Mouse (Mus musculus): ENCODE data around the gene Tnrc6c. TPM values are rescaled to one million over a fixed set of nuclear protein-coding genes. Genes with fewer than 3 reads are reported as not detected.
A peak's percentile ranks its signal among the peaks of the same experiment; 100 is the strongest.

Tnrc6c gene
- total RNA-seq, 2 experiments from 2014 or later: 15.0 to 19.6 TPM

DNA sequence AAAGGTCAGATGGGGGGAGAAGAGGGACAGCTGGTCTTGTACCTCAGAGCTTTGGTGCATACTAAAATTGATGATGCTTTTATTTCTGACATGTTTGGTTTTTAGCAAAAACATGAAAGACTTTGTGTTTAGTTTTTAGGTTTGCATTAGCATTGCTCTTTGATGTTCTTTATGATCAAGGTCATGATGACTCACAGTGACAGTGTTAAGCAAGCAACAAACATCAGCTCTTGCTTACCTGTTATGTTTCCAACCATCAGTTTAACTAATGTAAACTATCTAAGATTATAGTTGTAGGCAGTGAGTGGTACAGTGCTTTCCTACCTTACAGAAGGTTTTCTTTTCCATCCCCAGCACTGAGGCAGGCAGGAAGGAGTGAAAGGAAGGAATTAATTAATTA lies 12.5 kb downstream of the Tnrc6c start:
- no peak for DNase-seq
- intact Hi-C loops (cut with DNase I): no loop called here

DNA sequence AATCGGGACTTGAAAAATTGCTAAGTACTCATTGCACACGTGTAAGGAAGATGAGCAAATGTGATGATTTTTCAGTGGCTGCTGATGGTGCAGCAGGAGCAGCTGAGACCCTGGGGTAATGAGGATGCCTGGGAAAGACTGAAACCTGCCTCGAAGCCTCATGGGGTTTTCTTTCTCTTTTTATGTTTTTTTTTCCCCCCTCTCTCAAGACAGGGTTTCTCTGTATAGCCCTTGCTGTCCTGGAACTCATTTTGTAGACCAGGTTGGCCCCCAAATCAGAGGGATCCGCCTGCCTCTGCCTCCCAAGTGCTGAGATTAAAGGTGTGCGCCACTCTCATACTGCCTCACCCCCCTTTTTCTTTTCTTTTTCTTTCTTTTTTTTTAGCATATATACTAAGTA lies 13.1 kb downstream of the Tnrc6c start:
- intact Hi-C loops (cut with DNase I): no loop called here
- no peak for DNase-seq

DNA sequence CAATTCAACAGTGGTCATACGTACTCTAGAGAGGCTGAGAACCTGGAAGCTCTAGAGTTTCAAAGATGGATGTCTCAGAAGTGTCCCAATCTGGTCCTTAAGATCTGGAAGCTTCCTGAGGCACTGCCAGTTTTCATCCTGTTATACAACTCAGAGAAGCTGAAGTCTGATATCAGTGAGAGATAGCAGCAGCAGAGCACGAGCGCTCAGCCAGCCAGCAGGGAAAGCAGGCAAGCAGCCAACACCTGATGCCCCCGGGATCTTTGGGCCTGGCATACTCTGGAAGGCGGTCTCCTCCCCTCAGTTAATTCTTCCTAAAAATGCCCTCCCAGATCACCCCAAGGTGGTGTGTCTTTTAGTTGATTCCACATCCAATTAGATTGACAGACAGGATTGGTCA lies 13.7 kb downstream of the Tnrc6c start:
- DNase-seq: no peak
- intact Hi-C loops (cut with DNase I): no loop called here

DNA sequence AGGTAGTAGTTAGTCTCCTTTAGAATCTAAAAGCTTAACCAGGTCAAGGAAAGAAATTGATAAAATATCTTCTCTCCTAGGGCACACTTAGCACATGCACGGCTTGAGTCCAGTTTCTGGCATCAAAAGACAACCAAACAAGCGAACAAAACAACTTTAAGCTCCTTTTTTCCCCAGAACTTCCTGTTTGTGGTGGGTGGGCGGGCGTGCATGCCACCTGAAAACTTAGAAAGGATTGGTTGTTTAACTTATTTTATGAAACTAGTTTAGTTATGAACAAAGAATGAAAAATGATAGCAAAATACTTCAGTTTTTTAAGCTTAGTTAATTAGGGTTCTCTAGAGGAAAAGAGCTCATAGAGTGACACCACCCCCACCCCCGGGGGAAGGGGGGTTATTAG lies 17.5 kb downstream of the Tnrc6c start:
- intact Hi-C loops (cut with DNase I): no loop called here
- DNase-seq: no peak

DNA sequence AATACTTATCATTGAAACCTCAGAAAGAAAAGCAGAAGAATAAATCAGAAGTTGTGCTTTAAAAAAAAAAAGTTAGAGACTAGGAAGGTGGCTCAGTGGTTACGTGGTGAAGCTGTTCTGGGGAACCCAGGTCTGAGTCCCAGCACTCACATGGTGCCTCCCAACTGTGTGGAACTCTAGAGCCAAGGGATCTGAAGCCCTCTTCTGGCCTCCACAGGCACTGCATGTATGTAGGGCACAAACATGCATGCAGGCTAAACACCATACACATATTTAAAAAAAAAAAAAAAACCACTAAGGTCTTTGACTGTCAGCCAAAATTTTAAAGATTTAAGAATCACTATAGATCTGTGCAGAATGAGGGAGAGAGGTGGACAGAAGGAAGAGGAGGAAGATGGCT lies 20.4 kb downstream of the Tnrc6c start:
- intact Hi-C loops (cut with DNase I): no loop called here
- DNase-seq: no peak

DNA sequence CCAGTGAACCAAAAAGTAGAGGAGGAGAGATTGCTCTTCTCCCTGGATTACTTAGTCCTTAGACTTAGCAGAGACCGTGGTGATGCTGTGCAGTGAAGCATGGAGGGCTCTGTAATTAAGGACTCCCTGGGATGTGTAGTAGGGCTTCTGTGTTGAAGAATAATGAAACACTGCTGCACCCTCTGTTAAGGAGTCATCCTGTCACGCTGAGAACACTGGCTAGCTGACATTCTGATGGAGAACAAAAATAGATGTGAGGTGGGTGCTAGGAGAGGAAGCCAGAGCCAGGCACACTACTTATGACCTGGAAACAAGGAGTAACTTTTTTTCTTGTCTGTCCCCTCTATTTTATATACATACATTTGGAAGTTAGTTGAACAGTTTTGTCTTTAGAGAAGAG lies 22.6 kb downstream of the Tnrc6c start:
- no peak for DNase-seq
- intact Hi-C loops (cut with DNase I): loop anchor here (5.0 kb wide), 1 partner anchor 289 kb away; no protein-coding TSS in a partner anchor

DNA sequence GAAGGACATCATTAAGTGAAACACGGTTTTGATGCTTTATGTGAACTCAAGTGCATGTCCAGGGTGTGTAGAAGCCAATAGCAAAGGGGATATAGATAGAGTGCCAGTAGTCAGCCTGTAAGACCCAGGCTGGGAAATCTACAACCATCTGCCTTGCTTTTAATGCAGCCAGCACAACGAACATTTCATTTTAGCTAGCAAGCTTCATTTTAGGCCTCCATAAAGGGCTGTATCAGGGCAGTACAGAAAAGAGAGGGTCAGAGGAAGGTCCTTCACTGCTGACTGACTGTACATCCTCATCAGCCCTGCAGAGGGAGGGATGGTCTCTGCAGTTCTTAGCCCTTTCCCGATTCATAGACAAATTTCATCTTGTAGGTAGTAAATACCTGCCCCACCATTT lies 23.0 kb downstream of the Tnrc6c start:
- DNase-seq: no peak
- intact Hi-C loops (cut with DNase I): loop anchor here (5.0 kb wide), 1 partner anchor 290 kb away; no protein-coding TSS in a partner anchor

DNA sequence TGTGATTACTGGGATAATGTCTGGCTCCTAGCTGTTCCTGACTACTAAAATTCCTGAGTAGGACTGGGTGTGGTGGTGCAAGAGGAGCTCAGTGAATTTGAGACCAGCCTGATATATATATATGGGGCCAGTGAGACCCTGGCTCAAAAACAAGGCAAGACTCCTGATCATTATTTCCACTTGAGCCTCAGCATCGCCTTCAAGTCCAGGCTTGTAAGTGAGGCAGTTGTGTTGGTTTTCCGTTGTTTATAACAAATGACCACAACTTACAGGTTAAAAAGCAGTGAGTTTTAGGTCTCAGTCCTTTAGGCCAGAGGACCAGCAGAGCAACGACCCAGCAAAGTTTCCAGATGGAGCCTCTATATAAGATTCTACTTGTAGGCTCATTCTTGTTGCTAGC lies 23.5 kb downstream of the Tnrc6c start:
- DNase-seq: no peak
- intact Hi-C loops (cut with DNase I): loop anchor here (5.0 kb wide), 1 partner anchor 290 kb away; no protein-coding TSS in a partner anchor

DNA sequence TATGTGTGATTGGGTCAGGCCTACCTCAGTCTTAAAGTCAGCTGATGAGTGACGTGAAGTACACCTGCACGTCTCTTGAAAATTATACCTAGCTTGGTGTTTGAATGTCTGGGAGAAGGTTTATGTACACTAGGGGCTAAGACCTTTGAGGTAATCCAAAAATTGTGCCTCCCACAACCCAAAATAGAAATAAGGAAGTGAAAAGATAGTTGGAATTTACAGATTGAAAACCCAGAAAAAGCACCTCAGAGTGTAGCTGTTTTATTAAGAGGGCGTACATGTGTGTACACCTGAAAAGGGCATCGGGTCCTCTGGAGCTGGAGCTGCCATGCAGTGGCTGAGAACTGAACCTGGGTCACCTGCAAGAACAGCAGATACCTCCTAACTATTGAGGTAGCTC lies 24.1 kb downstream of the Tnrc6c start:
- intact Hi-C loops (cut with DNase I): loop anchor here (5.0 kb wide), 1 partner anchor 291 kb away; no protein-coding TSS in a partner anchor
- no peak for DNase-seq

DNA sequence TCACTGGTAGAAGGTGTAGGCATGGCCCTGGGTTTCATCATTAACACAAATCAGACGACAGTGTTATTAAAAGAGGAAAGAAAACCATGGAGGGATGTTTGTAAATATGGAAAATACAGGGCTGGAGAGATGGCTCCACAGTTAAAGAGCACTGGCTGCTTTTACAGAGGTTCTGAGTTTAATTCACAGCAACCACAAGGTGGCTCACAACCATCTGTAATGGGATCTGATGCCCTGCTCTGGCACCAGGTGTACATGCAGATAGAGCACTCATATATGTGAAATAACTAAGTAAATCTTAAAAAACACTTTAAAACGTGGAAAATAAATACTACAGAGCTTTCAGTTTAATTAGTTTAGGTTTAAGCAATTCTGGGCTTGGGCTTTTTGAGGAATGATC lies 24.7 kb downstream of the Tnrc6c start:
- no peak for DNase-seq
- intact Hi-C loops (cut with DNase I): loop anchor here (5.0 kb wide), 1 partner anchor 291 kb away; no protein-coding TSS in a partner anchor

DNA sequence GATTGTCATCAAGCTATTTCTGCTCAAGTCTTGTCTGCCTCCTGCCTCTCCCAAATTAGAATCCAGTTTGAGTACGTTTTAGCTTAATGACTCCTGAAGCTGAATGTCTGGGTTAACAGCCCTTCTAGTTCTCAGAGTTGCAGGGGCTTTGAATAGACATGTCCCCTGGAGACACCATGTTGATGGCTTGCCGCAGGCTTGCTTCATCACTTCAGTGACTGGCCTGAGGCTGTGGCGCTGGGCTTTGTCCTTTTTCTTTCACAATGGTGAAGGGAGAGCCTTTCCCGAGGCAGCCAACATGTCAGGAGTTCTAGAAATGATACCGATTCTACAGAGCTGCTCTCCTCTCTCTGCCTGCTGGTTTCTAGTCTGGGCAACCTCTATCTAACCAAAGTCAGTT lies 30.6 kb downstream of the Tnrc6c start:
- no peak for DNase-seq
- intact Hi-C loops (cut with DNase I): no loop called here

DNA sequence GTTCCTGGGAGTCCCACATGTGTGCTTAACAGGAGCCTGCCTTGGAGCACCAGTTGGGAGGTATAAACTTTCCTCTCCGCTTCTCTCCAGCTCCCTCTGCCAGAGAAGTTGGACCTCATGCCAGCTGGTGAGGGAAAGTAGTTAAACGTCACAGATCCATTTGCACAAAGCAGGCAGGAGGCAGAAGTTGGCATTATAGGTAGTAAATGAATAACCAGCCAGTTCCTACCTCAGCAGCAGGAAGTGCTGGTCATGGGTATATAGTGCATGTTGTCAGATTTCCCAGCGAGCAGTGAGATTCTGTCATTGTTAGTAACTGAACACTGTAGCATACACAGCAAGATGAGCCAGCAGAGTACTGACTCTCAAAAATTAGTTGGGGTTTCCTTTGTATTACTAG lies 31.4 kb downstream of the Tnrc6c start:
- peak in 1 of 2 experiments; percentile 15 for DNase-seq
- intact Hi-C loops (cut with DNase I): no loop called here

DNA sequence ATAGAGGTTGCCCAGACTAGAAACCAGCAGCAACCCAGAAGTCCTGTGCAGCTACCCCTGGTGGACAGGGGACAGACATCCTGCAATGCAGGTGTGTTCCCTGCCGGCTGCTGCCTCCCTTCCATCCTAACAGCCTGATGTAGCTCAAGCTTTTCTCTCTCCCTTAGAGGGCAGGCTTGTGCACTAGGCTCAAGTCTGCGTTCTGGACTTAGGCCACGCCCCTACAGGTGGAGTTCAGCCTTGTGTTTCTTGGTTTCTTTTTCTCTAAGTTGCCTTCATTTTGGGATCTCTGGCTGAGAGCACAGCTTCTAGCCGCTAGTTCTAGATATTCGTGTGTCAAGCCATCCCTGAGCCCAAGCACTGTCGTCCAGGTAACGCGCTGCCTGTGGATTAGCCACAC lies 31.9 kb downstream of the Tnrc6c start:
- intact Hi-C loops (cut with DNase I): no loop called here
- no peak for DNase-seq

DNA sequence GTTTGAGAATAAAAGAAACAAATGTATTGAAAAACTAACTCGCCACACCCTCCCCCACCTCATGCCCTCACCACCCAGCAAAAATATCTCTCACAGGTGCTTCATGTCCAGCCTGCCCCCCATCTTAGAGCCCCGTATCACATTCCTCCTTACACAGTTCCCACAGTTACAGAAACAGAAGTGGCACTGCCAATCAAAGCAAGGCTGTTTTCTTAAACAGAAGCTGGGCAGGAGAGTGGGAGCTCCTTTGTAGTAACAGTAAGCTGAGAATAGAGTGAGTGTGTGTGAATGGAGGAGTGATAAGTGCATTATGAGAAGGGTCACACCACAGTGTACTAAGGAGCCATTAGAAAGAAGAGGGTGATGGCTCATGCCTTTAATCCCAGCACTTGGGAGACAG lies 34.5 kb downstream of the Tnrc6c start:
- no peak for DNase-seq
- intact Hi-C loops (cut with DNase I): no loop called here

DNA sequence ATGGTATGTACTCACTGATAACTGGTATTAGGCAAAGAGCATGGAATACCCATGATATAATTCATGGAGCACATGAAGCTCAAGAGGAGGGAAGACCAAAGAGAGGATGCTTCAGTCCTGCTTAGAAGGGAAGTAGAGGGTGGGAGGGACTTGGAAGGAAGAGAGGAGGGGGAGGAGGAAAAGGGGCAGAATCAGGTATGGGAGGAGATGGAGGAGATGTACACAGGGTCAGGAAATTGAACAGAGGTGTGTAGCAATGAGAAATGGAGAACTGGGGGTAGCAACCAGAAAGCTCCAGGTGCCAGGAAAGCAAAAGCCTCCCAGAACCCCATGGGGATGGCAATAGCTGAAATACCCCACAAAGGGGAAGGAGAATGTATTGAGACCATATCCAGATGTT lies 37.2 kb downstream of the Tnrc6c start:
- intact Hi-C loops (cut with DNase I): no loop called here
- no peak for DNase-seq

DNA sequence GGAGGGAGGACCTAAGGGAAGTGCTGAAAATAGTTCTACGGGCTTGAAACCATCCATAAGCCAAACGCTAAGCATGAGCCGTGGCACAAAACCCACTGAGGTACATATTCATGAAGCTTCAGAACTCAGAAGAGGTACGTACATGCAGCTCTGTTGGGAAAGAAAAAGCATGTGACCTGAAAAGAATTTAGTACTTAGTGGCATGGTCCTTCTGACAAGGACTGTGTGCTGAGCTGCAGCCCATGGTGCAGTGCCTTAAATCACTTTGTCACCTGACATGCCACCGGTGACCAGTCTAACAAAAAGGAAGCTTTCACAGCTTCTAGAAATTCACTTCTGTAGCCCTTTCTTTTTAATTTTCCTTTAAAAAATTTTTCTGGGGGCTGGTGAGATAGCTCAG lies 40.0 kb downstream of the Tnrc6c start:
- intact Hi-C loops (cut with DNase I): no loop called here
- DNase-seq: no peak

DNA sequence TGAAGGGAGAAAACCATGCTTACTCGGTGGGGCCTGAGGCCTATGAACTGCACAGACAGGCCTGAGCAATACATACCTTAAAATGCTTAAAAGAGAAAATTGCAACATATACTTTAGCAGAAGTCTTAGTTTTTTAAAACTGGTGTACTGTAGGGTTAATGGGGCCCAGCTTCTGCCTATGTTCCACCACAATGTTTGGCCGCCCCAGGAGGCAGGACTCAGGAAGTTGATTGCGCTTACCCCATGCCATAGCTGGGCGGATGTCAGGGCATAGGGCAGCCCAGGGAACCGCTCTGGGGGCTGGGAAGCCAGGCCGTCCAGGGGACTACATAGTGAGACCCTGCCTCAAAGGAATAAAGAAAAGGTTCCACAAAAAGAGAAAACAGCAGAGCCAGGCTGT lies 42.5 kb downstream of the Tnrc6c start:
- intact Hi-C loops (cut with DNase I): no loop called here

DNA sequence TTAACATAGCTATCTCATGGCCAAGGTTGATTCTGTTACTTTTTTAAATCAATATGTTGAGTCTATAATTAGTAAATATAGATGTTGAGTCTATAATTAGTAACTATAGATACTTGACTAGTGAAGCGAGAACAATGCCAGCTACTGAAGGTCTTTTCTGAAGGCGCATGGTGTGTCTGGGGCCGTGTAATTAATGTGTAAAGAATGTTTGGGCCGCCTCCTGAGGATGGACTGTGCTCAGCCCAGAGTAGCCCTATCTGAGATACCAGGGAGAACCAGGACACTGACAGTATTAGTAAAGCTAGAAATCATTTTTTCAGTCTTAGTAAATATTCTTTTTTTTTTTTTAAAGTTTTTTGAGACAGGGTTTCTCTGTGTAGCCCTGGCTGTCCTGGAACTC lies 46.8 kb downstream of the Tnrc6c start:
- no peak for DNase-seq
- intact Hi-C loops (cut with DNase I): no loop called here

More for the DNA sequence above, 42.5 kb downstream of the Tnrc6c start:
- DNase-seq: no peak

DNA sequence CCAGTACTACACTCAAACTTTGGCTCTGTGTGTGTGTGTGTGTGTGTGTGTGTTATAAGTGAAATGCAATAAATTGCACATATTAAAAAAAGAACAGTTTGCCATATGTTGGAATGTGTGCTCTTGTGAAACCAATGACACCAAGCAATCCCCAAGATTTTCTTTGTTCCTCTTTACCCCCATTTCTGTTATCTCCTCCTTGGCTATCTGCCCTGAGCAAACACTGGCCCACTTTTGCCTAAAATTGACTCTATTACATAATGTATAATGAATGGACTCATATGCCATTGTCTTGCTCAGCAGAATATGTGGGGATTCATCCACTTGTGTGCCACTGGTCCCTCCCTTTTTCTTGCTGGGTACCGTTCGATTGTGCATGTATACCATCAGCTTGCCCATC lies 52.2 kb downstream of the Tnrc6c start:
- intact Hi-C loops (cut with DNase I): loop anchor here (5.0 kb wide), 1 partner anchor 121 kb away; the partner anchor contains the start of genes Afmid and Tk1
- DNase-seq: no peak

DNA sequence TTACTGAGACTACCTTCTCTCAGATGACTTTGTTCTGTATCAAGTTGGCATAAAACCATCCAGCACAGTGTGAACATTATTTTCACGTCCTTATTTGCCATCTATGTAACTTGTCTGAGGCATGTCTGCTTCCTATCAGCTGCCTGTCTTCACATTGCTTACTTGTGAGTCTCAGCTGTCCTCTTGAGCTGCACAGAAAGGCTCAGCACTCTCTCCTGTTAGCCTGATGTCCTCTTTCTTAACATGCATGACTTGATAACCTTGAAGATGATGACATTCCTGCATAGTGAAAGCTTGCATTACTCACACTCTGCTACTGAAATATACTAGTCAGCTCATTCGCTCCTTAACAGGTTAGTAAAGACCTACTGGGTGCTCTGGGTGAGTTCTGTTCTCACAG lies 53.1 kb downstream of the Tnrc6c start:
- intact Hi-C loops (cut with DNase I): loop anchor here (5.0 kb wide), 1 partner anchor 120 kb away; the partner anchor contains the start of genes Afmid and Tk1
- DNase-seq: no peak

DNA sequence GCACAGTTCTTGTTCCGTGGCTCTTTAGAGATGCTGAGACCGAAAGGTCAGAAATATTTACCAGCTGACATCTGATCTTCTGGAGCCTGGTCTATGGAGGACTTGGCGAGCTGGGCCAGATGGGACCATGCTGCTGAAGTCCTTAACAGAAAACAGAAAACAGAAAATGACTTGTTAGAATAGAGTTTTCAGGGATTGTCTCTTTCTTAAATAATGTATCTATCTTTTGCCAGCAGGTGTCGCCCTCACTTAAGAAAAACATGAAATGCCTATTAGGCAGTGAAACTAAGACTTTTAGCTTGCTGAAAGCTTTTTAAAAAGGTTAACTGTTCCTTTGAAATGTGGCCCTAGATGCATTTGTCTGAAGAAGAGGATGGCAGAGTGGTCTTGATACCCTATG lies 55.2 kb downstream of the Tnrc6c start:
- intact Hi-C loops (cut with DNase I): loop anchor here (2.0 to 5.0 kb wide), 2 partner anchors 79 to 118 kb away; partner anchors contain the start of genes Afmid and Tk1
- peak in 1 of 2 experiments; percentile 53 for DNase-seq

DNA sequence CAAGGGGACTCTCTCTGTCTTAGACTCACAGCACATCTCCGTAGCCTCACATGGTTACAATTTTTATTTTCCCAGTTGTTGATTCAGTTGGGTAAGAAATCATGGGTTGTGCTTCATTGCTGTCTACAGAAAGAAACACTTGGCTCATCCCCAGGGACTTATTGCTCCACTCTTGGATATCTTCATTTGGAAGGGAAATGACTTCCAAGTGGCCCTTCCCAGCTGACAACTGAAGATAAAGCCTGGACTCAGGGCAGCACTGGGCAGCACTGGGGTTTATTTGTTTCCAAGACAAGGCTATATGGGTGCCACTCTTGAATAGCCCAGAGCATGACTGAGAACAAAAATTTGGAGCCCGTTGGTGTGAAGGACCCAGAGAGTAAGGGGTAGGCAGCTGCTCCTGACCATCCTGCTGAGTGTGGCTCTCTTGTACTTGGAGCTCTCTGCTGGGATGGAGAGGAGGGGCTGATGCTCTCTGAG lies 56.8 kb downstream of the Tnrc6c start:
- intact Hi-C loops (cut with DNase I): no loop called here
- DNase-seq: no peak

DNA sequence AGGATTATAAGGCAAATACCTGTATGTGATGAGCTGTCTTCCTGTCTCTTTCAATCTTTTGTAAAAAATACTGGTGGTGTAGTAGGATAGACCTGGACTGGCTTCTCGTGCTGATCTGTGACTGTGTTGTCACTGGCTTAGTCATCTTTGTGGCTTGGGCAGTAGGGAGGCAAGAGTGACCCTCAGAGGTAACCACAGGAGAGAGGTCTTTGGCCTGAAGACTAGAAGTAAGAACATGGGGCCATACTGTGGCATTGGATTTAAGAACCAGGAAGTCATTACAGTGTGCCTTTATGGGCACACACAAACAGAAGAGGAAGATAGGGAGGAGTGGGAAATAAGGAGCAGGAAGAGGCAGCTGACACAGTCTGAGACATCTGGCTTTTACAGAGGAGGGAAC lies 58.0 kb downstream of the Tnrc6c start:
- intact Hi-C loops (cut with DNase I): no loop called here
- no peak for DNase-seq

All from gastrocnemius, postnatal 36 days (tissue).